Mouse (Mus musculus) cerebellum, adult (tissue): ENCODE data around the gene Gh.
A peak's percentile ranks its signal among the peaks of the same experiment; 100 is the strongest.

Experiments used
- ATAC-seq: cut with Nextera tagmentation; 2 replicates; pipeline ENCODE4 v1.9.2; 2017; ENCODE audit warnings: mild to moderate bottlenecking, moderate library complexity, mixed read lengths; ENCODE audit not compliant: insufficient number of reproducible peaks, low FRiP score, low TSS enrichment

Gh gene

GRCm38 (mm10) chr11:106271794-106272643 lies 29.6 kb downstream of the Gh start:
- ATAC-seq, result no peak

GRCm38 (mm10) chr11:106271131-106271793 lies 30.4 kb downstream of the Gh start:
- ATAC-seq, result no peak

GRCm38 (mm10) chr11:106269060-106269431 lies 32.6 kb downstream of the Gh start:
- ATAC-seq, result no peak

- peak; percentile 51; the same call in 1 of the 2 replicates for ATAC-seq
These were observed 33.2 kb downstream of the Gh start for GRCm38 (mm10) chr11:106268326-106269059.

GRCm38 (mm10) chr11:106267871-106268270 lies 33.8 kb downstream of the Gh start:
- ATAC-seq, result peak; percentile 23; the same call in 1 of the 2 replicates

GRCm38 (mm10) chr11:106267311-106267852 lies 34.3 kb downstream of the Gh start:
- peak; percentile 50; the same call in 1 of the 2 replicates for ATAC-seq

- no peak for ATAC-seq
These were observed 35.2 kb downstream of the Gh start for GRCm38 (mm10) chr11:106266431-106266830.

- no peak for ATAC-seq
These were observed 36.1 kb downstream of the Gh start for GRCm38 (mm10) chr11:106265570-106265969.

GRCm38 (mm10) chr11:106264988-106265387 lies 36.7 kb downstream of the Gh start:
- ATAC-seq, result no peak

- no peak for ATAC-seq
These were observed 37.7 kb downstream of the Gh start for GRCm38 (mm10) chr11:106263963-106264362.

- ATAC-seq, result no peak
These were observed 40.7 kb downstream of the Gh start for GRCm38 (mm10) chr11:106260826-106261450.

GRCm38 (mm10) chr11:106256775-106257174 lies 44.9 kb downstream of the Gh start:
- no peak for ATAC-seq

- ATAC-seq, result peak; percentile 89; the same call in 1 of the 2 replicates
These were observed 45.8 kb downstream of the Gh start, which contains the start of the genes Ftsj3 and Psmc5 for GRCm38 (mm10) chr11:106255685-106256451. Gene Ftsj3 (minus strand): TSS chr11:106256079. Gene Psmc5 (plus strand): TSS chr11:106256154.

GRCm38 (mm10) chr11:106255174-106255573 lies 46.5 kb downstream of the Gh start:
- no peak for ATAC-seq

GRCm38 (mm10) chr11:106254767-106255166 lies 46.9 kb downstream of the Gh start:
- ATAC-seq, result no peak
